Comparison of ENCODE assay signal across 14 mouse cellular contexts in genomic region chr17:43431692-43432091, GRCm38 (mm10).
DNase-seq lines count a peak whose midpoint lies in the region; ATAC-seq and TF ChIP-seq lines count a peak whose summit lies in the region.
"Had no signal": no experiment of that assay in that cellular context is flagged by ENCODE, and none has a peak within 500 bp of the region (broad histone marks: within the 10 kb centered on the region; RNA-seq: fewer than 3 reads in every experiment).

No protein-coding gene starts in this region.

- peak overlapping the region; percentile 19; the same call in 1 of the 2 replicates for H3K27ac ChIP-seq in heart, adult 2 months
- H3K27ac ChIP-seq in heart, embryonic 12.5 days (ENCODE audit: poor library complexity, severe bottlenecking) = no peak overlapping the region
- no peak overlapping the region for H3K27ac ChIP-seq in gastrocnemius, adult 2 months
- H3K27ac ChIP-seq: embryonic facial prominence, embryonic 15.5 days; forebrain, embryonic 12.5 days; hindbrain, embryonic 10.5 days; layer of hippocampus, adult 2 months; neural tube, embryonic 12.5 days had no signal

- no peaks in the 10 kb centered on the region for H3K27me3 ChIP-seq in heart, adult 2 months (ENCODE audit: control insufficient read depth, insufficient read depth, low read length)
- no peaks in the 10 kb centered on the region for H3K27me3 ChIP-seq in heart, embryonic 12.5 days (replicated peaks)
- H3K27me3 ChIP-seq: embryonic facial prominence, embryonic 15.5 days; forebrain, embryonic 12.5 days; neural tube, embryonic 12.5 days had no signal

- WGBS in heart, adult 2 months = 37% methylated on average over 5 of the region's 5 CpGs
- 45% methylated on average over 5 of the region's 5 CpGs for WGBS in heart, embryonic 12.5 days

- peaks cover 38% of the 10 kb centered on the region for H3K36me3 ChIP-seq in heart, adult 2 months (ENCODE audit: control insufficient read depth, insufficient read depth, low read length)
- H3K36me3 ChIP-seq in heart, embryonic 12.5 days = peaks cover 7% of the 10 kb centered on the region; the same call in 1 of the 2 replicates
- H3K36me3 ChIP-seq: embryonic facial prominence, embryonic 15.5 days; forebrain, embryonic 12.5 days; hindbrain, embryonic 10.5 days; neural tube, embryonic 12.5 days had no signal

- H3K4me3 ChIP-seq in heart, adult 2 months = no peak overlapping the region
- H3K4me3 ChIP-seq in heart, embryonic 12.5 days = no peak overlapping the region
- H3K4me3 ChIP-seq in gastrocnemius, adult 2 months = no peak overlapping the region
- H3K4me3 ChIP-seq: embryonic facial prominence, embryonic 15.5 days; forebrain, embryonic 12.5 days; hindbrain, embryonic 10.5 days; layer of hippocampus, adult 2 months; neural tube, embryonic 12.5 days had no signal

- H3K9ac ChIP-seq in heart, adult 2 months (ENCODE audit: low read depth, low read length) = no peak overlapping the region
- no peak overlapping the region for H3K9ac ChIP-seq in heart, embryonic 12.5 days
- H3K9ac ChIP-seq: embryonic facial prominence, embryonic 15.5 days; forebrain, embryonic 12.5 days; liver, postnatal 0 days; neural tube, embryonic 12.5 days had no signal

- intact Hi-C loops in heart, adult 2 months (cut with DNase I) = loop anchor here (5.0 kb wide), 3 partner anchors 34 to 94 kb away; partner anchors contain the start of gene Adgrf5
- intact Hi-C loops in gastrocnemius, adult 2 months (cut with DNase I) = no loop called here

- no peak overlapping the region for H3K4me2 ChIP-seq in heart, embryonic 12.5 days
- H3K4me2 ChIP-seq: embryonic facial prominence, embryonic 15.5 days; forebrain, embryonic 12.5 days; neural tube, embryonic 12.5 days had no signal

- TF ChIP-seq CTCF in heart, adult 2 months (IDR thresholded peaks at IDR 0.05) = no peak
- TF ChIP-seq CTCF in gastrocnemius, adult 2 months (IDR thresholded peaks at IDR 0.05) = no peak

- DNase-seq in heart, adult 2 months = no peak
- DNase-seq in adrenal gland, adult 8-10 months = peak; percentile 26
- DNase-seq in adrenal gland, postnatal 36 days = peak; percentile 27 to 31
- DNase-seq in kidney, postnatal 10 days = peak; percentile 61
- no peak for DNase-seq in layer of hippocampus, adult 9-10 months (ENCODE audit: low spot score)
- DNase-seq in gastrocnemius, adult 2 months = no peak
- DNase-seq: liver, postnatal 0 days; right cerebral cortex, postnatal 25 days had no signal

- no peak for TF ChIP-seq POLR2A in heart, adult 2 months (IDR thresholded peaks at IDR 0.05; ENCODE audit: insufficient read depth, low read depth, low read length)

- no peak for TF ChIP-seq EP300 in heart, adult 2 months (IDR thresholded peaks at IDR 0.05; ENCODE audit: insufficient read depth, low read depth, low read length)

- ATAC-seq in heart, embryonic 12.5 days (ENCODE audit: insufficient number of reproducible peaks, low FRiP score) = no peak
- ATAC-seq: liver, postnatal 0 days had no signal

- H3K9me3 ChIP-seq in heart, embryonic 12.5 days (replicated peaks) = no peaks in the 10 kb centered on the region
- H3K9me3 ChIP-seq: embryonic facial prominence, embryonic 15.5 days; forebrain, embryonic 12.5 days; hindbrain, embryonic 10.5 days; neural tube, embryonic 12.5 days had no signal

- H3K79me2 ChIP-seq in heart, adult 2 months (replicated peaks; ENCODE audit: control insufficient read depth, insufficient read depth, low read length) = no peaks in the 10 kb centered on the region

- peaks cover 4% of the 10 kb centered on the region for H3K4me1 ChIP-seq in heart, adult 2 months (ENCODE audit: control insufficient read depth, insufficient read depth, low read length)
- H3K4me1 ChIP-seq in heart, embryonic 12.5 days (replicated peaks) = no peaks in the 10 kb centered on the region
- H3K4me1 ChIP-seq: embryonic facial prominence, embryonic 15.5 days; forebrain, embryonic 12.5 days; hindbrain, embryonic 10.5 days; neural tube, embryonic 12.5 days had no signal

Comparison
In these comparisons a context has a peak if more than half of its experiments do, and no peak if none do; other contexts are left out.
1. DNase-seq: peak in adrenal gland, adult 8-10 months (single experiment), adrenal gland, postnatal 36 days (2 of 2) and kidney, postnatal 10 days (single experiment); none in heart, adult 2 months (0 of 2), layer of hippocampus, adult 9-10 months (single experiment) and gastrocnemius, adult 2 months (single experiment).